Mouse (Mus musculus) midbrain, embryonic 11.5 days (tissue): ENCODE data around the gene Fkbp8. TPM values are rescaled to one million over a fixed set of nuclear protein-coding genes. Genes with fewer than 3 reads are reported as not detected.

ENCODE experiments used
- ATAC-seq: fragments of 200-750 bp; cut with Nextera tagmentation; 2 replicates; pipeline ENCODE4 v1.8.0; 2017; ENCODE audit warnings: moderate TSS enrichment, moderate library complexity; ENCODE audit not compliant: low FRiP score
- DNase-seq: peaks from one replicate; pipeline ENCODE4 v3.0.0; 2015; ENCODE audit warnings: low spot score; ENCODE audit errors: missing footprints
- H3K27ac ChIP-seq: fragments of 300-500 bp; sonication (generic); 2 replicates; pipeline ENCODE4 v1.5.1; 2014; ENCODE audit warnings: low read depth, low read length
- H3K27me3 ChIP-seq: fragments of 300-500 bp; sonication (generic); 2 replicates; pipeline ENCODE4 v1.6.1; 2014; ENCODE audit warnings: mild to moderate bottlenecking, low read length, moderate library complexity, mixed read lengths; ENCODE audit not compliant: control insufficient read depth, insufficient read depth
- H3K36me3 ChIP-seq: fragments of 300-500 bp; sonication (generic); 2 replicates; pipeline ENCODE4 v1.6.1; 2014; ENCODE audit warnings: mild to moderate bottlenecking, low read length, moderate library complexity, mixed read lengths; ENCODE audit not compliant: control insufficient read depth, insufficient read depth
- H3K4me1 ChIP-seq: fragments of 300-500 bp; sonication (generic); 2 replicates; pipeline ENCODE4 v1.6.1; 2014; ENCODE audit warnings: low read length; ENCODE audit not compliant: control insufficient read depth, insufficient read depth
- H3K4me2 ChIP-seq: fragments of 300-500 bp; sonication (generic); 2 replicates; pipeline ENCODE4 v1.6.1; 2014; ENCODE audit warnings: mild to moderate bottlenecking, moderate library complexity
- H3K4me3 ChIP-seq: fragments of 300-500 bp; sonication (generic); 2 replicates; pipeline ENCODE4 v1.5.1; 2014; ENCODE audit warnings: low read depth, low read length
- H3K9ac ChIP-seq: fragments of 300-500 bp; sonication (generic); 2 replicates; pipeline ENCODE4 v1.6.1; 2014; ENCODE audit warnings: low read length
- H3K9me3 ChIP-seq: fragments of 300-500 bp; sonication (generic); 2 replicates; pipeline ENCODE4 v1.6.1; 2016; ENCODE audit warnings: low read length; ENCODE audit not compliant: control insufficient read depth
- WGBS: fragments of 180-500 bp; shearing (Covaris S2); extraction: QIAGEN DNeasy Blood & Tissue Kit; methylation state at CpG from one replicate; pipeline ENCODE4 v1.1.7; 2014; 5-methylcytosine and 5-hydroxymethylcytosine counted together
- polyA plus RNA-seq: library from polyadenylated mRNA; unstranded; fragments of >200 nt; fragmentation: Nextera tagmentation; extraction: Ambion mirVana; gene quantifications from 2 replicates; pipeline ENCODE4 v1.2.1, GENCODE M21; 2014

Fkbp8 gene
- polyA plus RNA-seq, 1 experiment from 2014 or later, result 215 TPM

- Histone ChIP-seq H3K36me3 (no peaks in the 10 kb centered on the region; the same call in 1 of the 2 replicates), H3K27me3 (no peaks in the 10 kb centered on the region), H3K27ac (no peak overlapping the region), H3K4me2 (no peak overlapping the region), H3K4me1 (peaks cover 6% of the 10 kb centered on the region; the same call in 1 of the 2 replicates), H3K4me3 (no peak overlapping the region), H3K9me3 (no peaks in the 10 kb centered on the region), H3K9ac (no peak overlapping the region)
- WGBS, result 94% methylated on average over 6 of the region's 6 CpGs
- ATAC-seq (no peak), DNase-seq (no peak)
Observed at GRCm38 (mm10) chr8:70519043-70519442, 8.5 kb upstream of the Fkbp8 start.

- H3K9ac ChIP-seq, result no peak overlapping the region
- ATAC-seq (no peak), DNase-seq (no peak)
- 71% methylated on average over 2 of the region's 2 CpGs for WGBS
- peaks cover 6% of the 10 kb centered on the region; the same call in 1 of the 2 replicates for H3K4me1 ChIP-seq
- H3K27ac ChIP-seq, result no peak overlapping the region
- no peaks in the 10 kb centered on the region for H3K9me3 ChIP-seq
- no peaks in the 10 kb centered on the region for H3K36me3 ChIP-seq
- H3K27me3 ChIP-seq, result no peaks in the 10 kb centered on the region
- H3K4me2 ChIP-seq, result no peak overlapping the region
- H3K4me3 ChIP-seq, result no peak overlapping the region
Observed at GRCm38 (mm10) chr8:70519606-70520005, 7.9 kb upstream of the Fkbp8 start.

- peak; percentile 81 for ATAC-seq
- Histone ChIP-seq H3K4me3 (peak overlapping the region; percentile 57), H3K4me2 (peak overlapping the region; percentile 68), H3K27me3 (no peaks in the 10 kb centered on the region), H3K36me3 (no peaks in the 10 kb centered on the region), H3K9me3 (no peaks in the 10 kb centered on the region), H3K4me1 (peaks cover 13% of the 10 kb centered on the region), H3K9ac (peak overlapping the region; percentile 76), H3K27ac (peak overlapping the region; percentile 45; the same call in 1 of the 2 replicates)
- DNase-seq, result peak; percentile 99
- WGBS, result 1% methylated on average over 50 of the region's 51 CpGs
Observed at GRCm38 (mm10) chr8:70522592-70523403, 4.7 kb upstream of the Fkbp8 start.

GRCm38 (mm10) chr8:70527111-70527511 is 413 bp upstream of the Fkbp8 start:
- no peak overlapping the region for H3K27ac ChIP-seq

GRCm38 (mm10) chr8:70528182-70528797 is 766 bp downstream of the Fkbp8 start:
- peaks cover 13% of the 10 kb centered on the region for H3K4me1 ChIP-seq
- peak overlapping the region; percentile 88 for H3K4me2 ChIP-seq
- no peaks in the 10 kb centered on the region for H3K27me3 ChIP-seq
- ATAC-seq, result no peak
- H3K27ac ChIP-seq, result no peak overlapping the region; the same call in 1 of the 2 replicates
- peaks cover 13% of the 10 kb centered on the region; the same call in 1 of the 2 replicates for H3K36me3 ChIP-seq
- peak; percentile 91 for DNase-seq
- H3K9ac ChIP-seq, result peak overlapping the region; percentile 96
- H3K4me3 ChIP-seq, result peak overlapping the region; percentile 87
- no peaks in the 10 kb centered on the region for H3K9me3 ChIP-seq
- 38% methylated on average over 13 of the region's 13 CpGs for WGBS

More at GRCm38 (mm10) chr8:70527111-70527511, 413 bp upstream of the Fkbp8 start:
- Histone ChIP-seq H3K36me3 (peaks cover 7% of the 10 kb centered on the region; the same call in 1 of the 2 replicates), H3K4me2 (peak overlapping the region; percentile 88), H3K27me3 (no peaks in the 10 kb centered on the region), H3K4me1 (peaks cover 17% of the 10 kb centered on the region), H3K9me3 (no peaks in the 10 kb centered on the region), H3K4me3 (peak overlapping the region; percentile 87), H3K9ac (peak overlapping the region; percentile 96)
- no peak for DNase-seq
- ATAC-seq, result no peak
- WGBS, result 3% methylated on average over 8 of the region's 8 CpGs

- Histone ChIP-seq H3K36me3 (peaks cover 13% of the 10 kb centered on the region; the same call in 1 of the 2 replicates), H3K4me1 (peaks cover 13% of the 10 kb centered on the region), H3K27ac (no peak overlapping the region), H3K9ac (no peak overlapping the region), H3K4me2 (no peak overlapping the region), H3K4me3 (no peak overlapping the region), H3K27me3 (no peaks in the 10 kb centered on the region), H3K9me3 (no peaks in the 10 kb centered on the region)
- DNase-seq (no peak), ATAC-seq (no peak)
- 82% methylated on average over 5 of the region's 5 CpGs for WGBS
Observed at GRCm38 (mm10) chr8:70529299-70529698, 1.8 kb downstream of the Fkbp8 start.

- Histone ChIP-seq H3K27ac (no peak overlapping the region), H3K27me3 (no peaks in the 10 kb centered on the region), H3K36me3 (peaks cover 15% of the 10 kb centered on the region; the same call in 1 of the 2 replicates), H3K4me1 (peaks cover 13% of the 10 kb centered on the region), H3K4me3 (no peak overlapping the region), H3K9me3 (no peaks in the 10 kb centered on the region), H3K4me2 (no peak overlapping the region), H3K9ac (no peak overlapping the region)
- ATAC-seq, result no peak
- WGBS, result 97% methylated on average over 3 of the region's 3 CpGs
- no peak for DNase-seq
Observed at GRCm38 (mm10) chr8:70529741-70530161, 2.2 kb downstream of the Fkbp8 start.

GRCm38 (mm10) chr8:70530314-70530713 is 2.8 kb downstream of the Fkbp8 start:
- H3K27me3 ChIP-seq, result no peaks in the 10 kb centered on the region
- WGBS, result 98% methylated on average over 2 of the region's 2 CpGs
- H3K4me1 ChIP-seq, result peaks cover 13% of the 10 kb centered on the region
- DNase-seq (no peak), ATAC-seq (no peak)
- peaks cover 17% of the 10 kb centered on the region; the same call in 1 of the 2 replicates for H3K36me3 ChIP-seq
- no peak overlapping the region for H3K9ac ChIP-seq
- no peak overlapping the region for H3K27ac ChIP-seq
- H3K4me2 ChIP-seq, result no peak overlapping the region
- H3K9me3 ChIP-seq, result no peaks in the 10 kb centered on the region
- H3K4me3 ChIP-seq, result no peak overlapping the region

GRCm38 (mm10) chr8:70534281-70534680 is 6.8 kb downstream of the Fkbp8 start:
- Histone ChIP-seq H3K27ac (no peak overlapping the region), H3K9me3 (no peaks in the 10 kb centered on the region), H3K36me3 (peaks cover 21% of the 10 kb centered on the region; the same call in 1 of the 2 replicates), H3K4me1 (peaks cover 6% of the 10 kb centered on the region), H3K27me3 (no peaks in the 10 kb centered on the region), H3K4me3 (no peak overlapping the region), H3K4me2 (no peak overlapping the region), H3K9ac (no peak overlapping the region)
- WGBS, result 94% methylated on average over 12 of the region's 12 CpGs
- DNase-seq (no peak), ATAC-seq (no peak)
